Mouse (Mus musculus) spleen, adult 18-20 months (tissue): Measurements from ENCODE around the gene Gm29049.
"Not testable (repeated sequence)": the region's sequence is repeated elsewhere in the genome, so short reads cannot be mapped to it uniquely, and the experiment has no call there.

ENCODE experiments used
- DNase-seq, 2 experiments: peaks; one replicate each; pipeline ENCODE4 v3.0.0; 2022; ENCODE audit warnings: mixed read lengths in 2 of 2

Gm29049 gene

DNA sequence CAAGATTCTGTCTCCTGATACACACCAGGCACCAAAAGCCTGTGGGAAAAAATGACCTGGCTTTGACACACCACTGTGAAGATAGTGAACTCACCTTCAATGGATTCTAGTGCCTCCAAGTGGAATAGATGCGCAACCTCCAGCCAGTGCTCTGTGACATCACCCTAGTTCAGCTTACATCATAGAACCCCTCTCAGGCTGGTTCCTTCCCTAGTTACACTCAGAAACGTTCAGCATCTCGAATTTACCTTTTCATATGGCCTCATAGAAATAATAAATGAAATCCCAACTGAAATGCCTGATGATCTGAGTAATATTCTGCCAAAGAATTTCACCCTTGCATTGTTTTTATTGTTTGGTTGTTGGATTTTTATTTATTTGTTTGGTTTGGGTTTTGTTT is at the start of gene Gm29049:
Gene Gm29049 (minus strand): TSS at position 101 of the 400 bp plus-strand sequence.
- not testable (repeated sequence) for DNase-seq
